Mouse (Mus musculus) small intestine, adult 10 weeks (tissue): ENCODE results near the gene Xkrx. TPM values are rescaled to one million over a fixed set of nuclear protein-coding genes. Genes with fewer than 3 reads are reported as not detected.

Experiments
- polyA plus RNA-seq: library from polyadenylated mRNA; stranded (reverse); fragments of 350-450 nt; fragmentation: Illumina TruSeq; extraction: RNeasy Lipid Tissue Mini Kit (QIAGEN cat#74804); gene quantifications from one replicate; pipeline ENCODE4 v1.2.3, GENCODE M21; 2014; ENCODE audit warnings: low replicate concordance

Xkrx gene
- 0.33 TPM for polyA plus RNA-seq

GRCm38 (mm10) chrX:134162043-134162720 lies at the start of gene Xkrx:
Gene Xkrx, minus strand, starts transcription at chrX:134162076.

GRCm38 (mm10) chrX:134187201-134187600 lies 25.3 kb upstream of the Xkrx start, which contains the start of gene Arl13a:
Gene Arl13a, plus strand, starts transcription at chrX:134187501.

Other genes starting within 250 kb of the Xkrx start
- gene Sytl4, start 180.3 kb downstream of the Xkrx start, polyA plus RNA-seq, result 3.5 TPM
- 47.0 TPM for gene Cstf2, start 102.9 kb downstream of the Xkrx start, polyA plus RNA-seq
- gene Arl13a, start 25.4 kb upstream of the Xkrx start, polyA plus RNA-seq, result not detected
- gene Nox1, start 59.9 kb upstream of the Xkrx start, polyA plus RNA-seq, result 0.30 TPM
- gene Trmt2b, start 114.9 kb upstream of the Xkrx start, polyA plus RNA-seq, result 53.5 TPM
- gene Tmem35a, start 133.1 kb upstream of the Xkrx start, polyA plus RNA-seq, result 2.6 TPM
- 7.5 TPM for gene Cenpi, start 146.0 kb upstream of the Xkrx start, polyA plus RNA-seq
- 0.41 TPM for gene Drp2, start 242.5 kb upstream of the Xkrx start, polyA plus RNA-seq